Mouse (Mus musculus) layer of hippocampus, postnatal 25 days (tissue): Measurements from ENCODE around the gene Gm6588. TPM values are rescaled to one million over a fixed set of nuclear protein-coding genes. Genes with fewer than 3 reads are reported as not detected.
"Not testable (repeated sequence)": the region's sequence is repeated elsewhere in the genome, so short reads cannot be mapped to it uniquely, and the experiment has no call there.

Experiments used
- DNase-seq, 2 experiments: peaks; one replicate each; pipeline ENCODE4 v3.0.0; 2022; ENCODE audit warnings: mixed read lengths in 2 of 2, low spot score in 1 of 2; ENCODE audit errors: extremely low spot score in 1 of 2
- total RNA-seq, 2 experiments: library from RNA; stranded (reverse); gene quantifications; 2 replicates each; pipeline ENCODE4 v1.2.3; 2021

Gm6588 gene
- total RNA-seq, result not detected

GRCm38 (mm10) chr5:112448747-112449440 is at the start of gene Gm6588:
Gene Gm6588, plus strand, starts transcription at chr5:112449426.
- DNase-seq, result no peak

- DNase-seq, result no peak
Measured at GRCm38 (mm10) chr5:112402437-112402836, 46.8 kb upstream of the Gm6588 start.

- DNase-seq, result no peak
Measured at GRCm38 (mm10) chr5:112406017-112406416, 43.2 kb upstream of the Gm6588 start.

GRCm38 (mm10) chr5:112409274-112409673 is 40.0 kb upstream of the Gm6588 start:
- DNase-seq, result no peak

- no peak for DNase-seq
Measured at GRCm38 (mm10) chr5:112411072-112411471, 38.2 kb upstream of the Gm6588 start.

GRCm38 (mm10) chr5:112411514-112412335 is 37.5 kb upstream of the Gm6588 start:
- DNase-seq, result peak in 1 of 2 experiments; percentile 37

GRCm38 (mm10) chr5:112412781-112413180 is 36.4 kb upstream of the Gm6588 start:
- DNase-seq, result not testable (repeated sequence)

GRCm38 (mm10) chr5:112416673-112417072 is 32.6 kb upstream of the Gm6588 start:
- no peak for DNase-seq

- no peak for DNase-seq
Measured at GRCm38 (mm10) chr5:112418023-112418422, 31.2 kb upstream of the Gm6588 start.

GRCm38 (mm10) chr5:112419535-112419934 is 29.7 kb upstream of the Gm6588 start:
- no peak for DNase-seq

- DNase-seq, result no peak
Measured at GRCm38 (mm10) chr5:112426635-112427034, 22.6 kb upstream of the Gm6588 start.

- peak; percentile 58 to 87 for DNase-seq
Measured at GRCm38 (mm10) chr5:112427283-112427682, 21.9 kb upstream of the Gm6588 start.

GRCm38 (mm10) chr5:112428944-112429343 is 20.3 kb upstream of the Gm6588 start:
- DNase-seq, result peak; percentile 57 to 75

- DNase-seq, result no peak
Measured at GRCm38 (mm10) chr5:112431120-112431775, 18.0 kb upstream of the Gm6588 start.

GRCm38 (mm10) chr5:112432033-112432432 is 17.2 kb upstream of the Gm6588 start:
- no peak for DNase-seq

- DNase-seq, result peak; percentile 82 to 94
Measured at GRCm38 (mm10) chr5:112433004-112433403, 16.2 kb upstream of the Gm6588 start.

GRCm38 (mm10) chr5:112438535-112438934 is 10.7 kb upstream of the Gm6588 start:
- no peak for DNase-seq

GRCm38 (mm10) chr5:112453088-112453487 is 3.9 kb downstream of the Gm6588 start:
- no peak for DNase-seq

GRCm38 (mm10) chr5:112454966-112455555 is 5.8 kb downstream of the Gm6588 start:
- no peak for DNase-seq

- no peak for DNase-seq
Measured at GRCm38 (mm10) chr5:112459903-112460302, 10.7 kb downstream of the Gm6588 start.

- DNase-seq, result no peak
Measured at GRCm38 (mm10) chr5:112466331-112466730, 17.1 kb downstream of the Gm6588 start.
